Mouse (Mus musculus) erythroblast, adult 5-6 weeks (primary cell): ENCODE results near the gene Filip1l. TPM values are rescaled to one million over a fixed set of nuclear protein-coding genes. Genes with fewer than 3 reads are reported as not detected.

Source experiments
- ATAC-seq: replicated peaks from 2 replicates; pipeline ENCODE4 v1.8.0; 2016; ENCODE audit warnings: moderate number of reproducible peaks, mild to moderate bottlenecking, moderate TSS enrichment, inconsistent platforms; ENCODE audit not compliant: poor library complexity, low FRiP score, severe bottlenecking
- total RNA-seq, 2 experiments: library from RNA; stranded (forward) in 1 of 2; stranded (reverse) in 1 of 2; fragments of 150-400 nt in 1 of 2; fragments of 200-764, 138-1000 nt in 1 of 2; gene quantifications; 2 replicates each; pipeline versions ENCODE4 v1.2.3 to v1.2.4; 2015 to 2017; ENCODE audit warnings: low replicate concordance in 2 of 2

The Filip1l gene
- total RNA-seq, 2 experiments from 2014 or later = 5.4 to 23.4 TPM

- no peak for ATAC-seq
Observed at GRCm38 (mm10) chr16:57426680-57427079, 73.8 kb downstream of the Filip1l start.

GRCm38 (mm10) chr16:57427516-57428285, 74.8 kb downstream of the Filip1l start:
- no peak for ATAC-seq

DNA sequence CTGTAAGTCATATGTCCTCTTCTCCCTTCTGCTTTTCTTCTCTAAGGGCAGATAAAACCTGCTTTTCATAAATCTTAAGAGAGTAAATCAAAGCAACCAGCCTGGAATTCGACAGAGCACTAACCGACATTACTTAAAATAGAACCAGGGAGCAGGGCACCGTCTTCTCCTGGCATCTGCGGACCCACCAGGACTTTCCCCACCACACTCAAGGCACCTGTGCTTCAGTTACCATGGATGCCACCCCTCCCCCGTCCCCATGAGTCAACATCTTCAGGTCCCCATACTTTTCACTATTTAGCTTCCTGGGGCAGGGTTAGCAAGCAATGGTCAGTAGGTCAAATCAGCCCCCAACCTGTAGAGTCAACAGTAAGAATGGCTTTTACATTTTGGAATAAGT, 76.1 kb downstream of the Filip1l start:
- ATAC-seq = no peak

DNA sequence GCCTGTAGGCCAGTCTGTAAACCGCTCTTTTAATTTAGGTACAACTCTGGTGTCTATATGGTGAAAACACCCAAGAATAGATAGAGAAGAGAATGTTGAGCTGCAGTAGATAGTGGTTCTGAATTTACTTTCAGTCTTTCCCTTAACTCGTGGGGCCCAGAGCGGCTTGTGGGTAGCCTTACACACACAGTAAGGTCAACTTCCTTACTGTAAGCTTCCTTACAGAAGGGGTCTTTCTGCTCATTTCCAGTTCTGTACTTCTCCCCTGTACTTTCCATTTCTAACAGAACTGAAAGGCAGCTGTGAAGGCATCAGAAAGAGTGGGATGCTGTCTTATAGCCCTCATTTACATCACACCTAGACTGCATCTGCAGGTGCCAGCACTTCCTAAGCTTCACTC, 78.4 kb downstream of the Filip1l start:
- ATAC-seq = no peak

DNA sequence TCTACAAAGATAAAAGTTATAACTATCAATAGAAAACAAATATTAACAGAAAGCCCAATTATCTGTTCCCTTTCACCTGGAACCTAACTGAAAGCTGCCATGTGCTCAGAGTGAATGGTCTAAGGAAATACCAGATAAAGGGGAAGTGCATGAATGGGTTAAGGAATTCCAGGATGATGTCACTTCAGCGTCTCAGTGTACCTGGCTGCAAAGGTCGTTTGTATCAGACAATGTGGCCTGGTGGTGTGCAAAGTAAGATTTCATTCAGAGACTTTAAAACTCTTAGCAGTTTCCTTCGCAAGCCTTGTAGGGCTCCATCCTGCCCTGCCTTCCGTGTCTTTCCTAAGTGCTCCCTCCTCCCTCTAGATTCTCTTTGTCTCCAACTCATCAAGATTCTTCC, 80.3 kb downstream of the Filip1l start:
- no peak for ATAC-seq

- ATAC-seq = no peak
Observed at GRCm38 (mm10) chr16:57433671-57434070, 80.8 kb downstream of the Filip1l start.

GRCm38 (mm10) chr16:57434640-57435039, 81.7 kb downstream of the Filip1l start:
- no peak for ATAC-seq

DNA sequence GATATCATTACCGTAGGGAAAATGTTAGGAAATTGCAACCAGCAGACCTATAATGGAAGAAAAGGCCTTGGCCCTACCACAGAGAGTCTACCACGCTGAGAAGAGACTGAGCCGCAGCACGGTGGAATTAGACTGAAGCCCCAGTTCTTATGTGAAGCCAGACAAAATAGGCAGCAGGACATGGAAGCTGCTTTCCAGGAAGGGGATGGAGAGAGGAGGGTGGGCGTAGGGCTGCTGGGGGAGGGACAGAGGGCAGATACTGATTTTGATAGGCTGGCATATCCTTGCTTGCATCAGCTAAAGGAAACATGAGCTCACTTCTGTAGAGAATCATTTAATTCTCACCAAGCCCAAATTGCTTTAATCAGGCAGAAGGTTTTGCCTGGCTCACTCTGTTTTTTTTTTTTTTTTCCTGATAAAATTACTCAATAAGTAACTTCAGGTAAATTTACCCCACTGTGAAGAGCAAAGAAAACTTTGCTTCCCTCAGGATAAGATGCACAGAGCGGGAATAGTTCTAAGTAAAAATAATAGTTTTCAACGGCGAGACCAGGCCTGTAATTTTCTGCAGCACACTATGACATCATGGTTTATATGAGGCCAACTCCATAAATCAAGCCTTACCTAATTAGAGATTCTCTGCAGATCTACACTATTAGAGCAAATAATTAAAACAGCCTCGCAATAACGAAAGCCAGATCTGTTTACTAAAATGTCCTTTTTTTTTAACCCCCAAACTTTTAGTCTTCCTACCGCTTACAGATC, 84.8 kb downstream of the Filip1l start:
- ATAC-seq = no peak

GRCm38 (mm10) chr16:57438288-57438685, 85.4 kb downstream of the Filip1l start:
- no peak for ATAC-seq

- no peak for ATAC-seq
Observed at GRCm38 (mm10) chr16:57439206-57439605, 86.3 kb downstream of the Filip1l start.

DNA sequence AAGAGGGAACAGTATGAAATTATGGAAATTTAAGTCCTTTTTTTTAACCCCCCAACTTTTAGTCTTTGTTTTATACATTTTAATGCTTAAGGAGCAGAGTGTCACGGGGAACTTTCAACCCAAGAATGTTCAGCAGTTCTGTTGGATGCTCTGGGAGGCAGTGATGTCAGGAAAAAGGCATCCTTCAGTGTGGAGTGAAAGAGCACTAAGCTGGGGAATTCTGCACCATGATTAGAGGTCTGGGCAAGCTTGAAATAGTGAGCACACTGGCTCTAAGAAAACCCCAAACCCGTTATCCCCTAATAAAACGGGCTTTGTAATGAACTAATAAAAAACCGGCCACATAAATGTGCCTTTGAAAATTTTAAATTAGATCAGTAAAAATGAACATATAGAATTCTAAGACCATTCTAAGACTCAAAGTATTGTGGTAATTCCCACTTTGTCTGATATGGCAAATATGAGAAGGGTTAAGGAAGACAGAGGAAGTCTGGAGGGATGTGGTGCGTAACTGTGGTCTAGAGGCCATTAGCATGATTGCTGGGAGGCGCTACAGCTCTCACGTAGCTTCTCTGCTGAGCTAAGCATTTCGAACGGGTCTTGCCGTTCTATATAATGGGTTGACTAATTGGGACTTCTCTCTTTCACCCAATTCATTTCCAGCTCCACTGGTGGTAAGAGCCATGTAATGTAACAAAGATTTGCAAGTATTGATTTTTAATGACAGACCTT, 88.0 kb downstream of the Filip1l start:
- no peak for ATAC-seq

DNA sequence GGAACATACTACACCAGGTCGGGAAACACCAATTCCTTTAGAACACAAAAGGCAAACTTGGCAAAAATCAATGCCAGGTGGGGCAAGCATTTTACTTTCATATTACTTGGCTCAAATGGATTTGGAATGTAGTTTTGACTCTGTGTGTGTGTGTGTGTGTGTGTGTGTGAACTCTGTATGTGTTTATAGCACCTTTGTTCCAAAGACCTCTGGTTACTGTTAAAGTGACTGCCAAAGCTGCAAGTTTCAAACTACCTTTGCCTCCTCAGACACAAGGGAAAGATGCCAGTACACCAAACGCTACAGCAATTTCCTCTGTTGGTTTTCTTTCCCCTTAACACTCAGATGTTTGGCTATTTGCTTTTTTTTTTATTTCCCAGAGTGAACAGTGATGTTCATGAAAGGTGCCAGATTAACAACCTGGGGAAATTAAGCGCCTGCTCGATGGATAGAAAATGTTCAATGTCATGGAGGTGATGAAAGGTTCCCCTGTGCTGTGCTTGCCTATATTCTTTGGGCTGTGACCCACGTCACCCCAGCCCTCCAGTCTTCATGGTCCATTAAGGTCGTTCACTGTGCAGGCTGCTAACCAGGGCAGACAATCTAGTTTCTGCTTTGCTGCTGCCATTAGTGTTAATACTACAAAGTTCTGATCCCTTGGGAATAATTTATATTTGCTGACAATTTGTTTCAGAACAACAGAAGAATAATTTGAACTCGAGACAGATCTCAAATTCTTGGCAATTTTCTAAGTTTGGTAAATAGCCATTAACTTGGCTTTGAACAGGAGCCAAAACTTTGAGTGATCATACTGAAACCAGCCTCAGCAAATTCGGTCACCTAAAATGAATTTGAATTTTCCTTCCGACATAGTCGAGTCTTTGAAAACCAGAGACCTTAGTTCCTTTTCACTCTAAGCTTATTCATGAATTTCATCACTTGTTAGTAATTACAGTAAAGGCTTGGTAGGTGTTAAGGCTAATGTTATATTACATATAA, 92.5 kb downstream of the Filip1l start:
- ATAC-seq = no peak

GRCm38 (mm10) chr16:57453009-57453408, 100.1 kb downstream of the Filip1l start:
- ATAC-seq = no peak

DNA sequence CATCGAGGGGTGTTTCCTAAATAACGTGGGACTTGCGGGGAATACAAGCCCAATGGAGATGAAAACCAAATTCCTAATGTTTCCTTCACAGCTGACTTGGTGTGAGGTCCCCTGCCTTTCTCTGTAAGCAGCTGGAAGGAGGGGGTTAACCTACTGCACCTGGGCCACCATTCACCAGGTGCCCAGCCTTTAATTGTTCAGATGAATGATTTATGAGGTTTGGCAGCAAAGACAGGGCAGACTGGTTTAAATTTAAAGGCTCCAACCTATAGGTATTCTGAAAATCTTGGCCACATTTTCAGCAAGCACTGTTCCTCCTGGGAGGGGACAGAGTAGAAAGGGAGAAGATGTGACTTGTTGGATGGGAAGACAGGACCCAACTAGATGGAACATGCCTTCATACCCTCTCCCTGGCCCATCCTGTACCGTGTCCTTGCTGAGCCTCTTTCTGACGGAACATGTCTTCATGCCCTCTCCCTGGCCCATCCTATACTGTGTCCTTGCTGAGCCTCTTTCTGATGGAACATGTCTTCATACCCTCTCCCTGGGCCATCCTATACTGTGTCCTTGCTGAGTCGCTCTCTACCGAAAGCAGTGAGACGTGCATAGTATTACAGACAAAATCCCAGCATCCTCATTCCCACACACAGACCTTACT, 101.3 kb downstream of the Filip1l start:
- no peak for ATAC-seq

GRCm38 (mm10) chr16:57455573-57455972, 102.7 kb downstream of the Filip1l start:
- ATAC-seq = no peak

- no peak for ATAC-seq
Observed at GRCm38 (mm10) chr16:57456003-57456402, 103.1 kb downstream of the Filip1l start.

DNA sequence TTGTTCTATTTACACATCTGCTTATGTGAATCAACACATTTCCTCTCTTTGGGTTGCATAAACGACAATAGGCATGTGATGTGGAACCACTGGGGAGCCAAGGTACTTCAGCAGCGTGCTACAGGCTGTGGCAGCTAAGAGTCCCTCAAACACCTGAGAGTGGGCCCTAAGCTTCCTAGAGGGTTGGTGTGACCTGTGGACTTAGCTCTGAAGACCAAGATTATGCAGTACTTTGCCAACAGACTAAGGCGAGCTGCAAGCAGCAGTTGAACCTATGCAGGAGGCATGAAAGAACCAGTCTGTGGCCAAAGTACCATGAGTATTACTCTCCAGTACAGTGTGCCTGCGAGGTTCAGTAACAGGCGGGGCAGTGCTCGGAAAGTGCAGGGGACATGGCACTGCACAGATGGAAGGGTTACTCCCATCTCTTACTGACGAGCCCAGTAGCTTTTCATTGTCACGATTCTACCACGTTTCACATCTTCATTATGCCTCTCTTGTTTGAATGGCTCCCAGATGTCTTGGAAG, 112.6 kb downstream of the Filip1l start:
- no peak for ATAC-seq

- no peak for ATAC-seq
Observed at GRCm38 (mm10) chr16:57469301-57469700, 116.4 kb downstream of the Filip1l start.

DNA sequence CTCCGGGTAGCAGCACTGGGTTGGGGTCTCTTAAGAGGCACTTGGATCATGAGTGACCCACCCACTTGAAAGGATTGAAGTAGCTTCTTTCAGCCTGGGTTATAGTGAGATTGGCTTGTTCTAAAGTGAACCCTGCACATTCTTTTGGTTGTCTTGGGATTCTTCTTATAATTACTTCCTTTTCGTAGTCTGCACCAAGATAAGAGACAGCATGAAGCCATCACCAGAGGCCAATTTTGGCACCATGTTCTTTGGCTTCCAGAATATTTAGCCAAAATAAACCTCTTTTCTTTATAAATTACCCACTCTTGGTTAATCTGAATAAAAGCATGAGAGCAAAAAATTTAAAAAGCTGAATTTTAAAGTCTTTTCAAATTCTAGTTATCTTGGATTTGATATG, 117.0 kb downstream of the Filip1l start:
- ATAC-seq = no peak
